Mouse (Mus musculus): ENCODE results near the gene Rnase10.
"Not testable (repeated sequence)": the region's sequence is repeated elsewhere in the genome, so short reads cannot be mapped to it uniquely, and the experiment has no call there.

Rnase10 gene

DNA sequence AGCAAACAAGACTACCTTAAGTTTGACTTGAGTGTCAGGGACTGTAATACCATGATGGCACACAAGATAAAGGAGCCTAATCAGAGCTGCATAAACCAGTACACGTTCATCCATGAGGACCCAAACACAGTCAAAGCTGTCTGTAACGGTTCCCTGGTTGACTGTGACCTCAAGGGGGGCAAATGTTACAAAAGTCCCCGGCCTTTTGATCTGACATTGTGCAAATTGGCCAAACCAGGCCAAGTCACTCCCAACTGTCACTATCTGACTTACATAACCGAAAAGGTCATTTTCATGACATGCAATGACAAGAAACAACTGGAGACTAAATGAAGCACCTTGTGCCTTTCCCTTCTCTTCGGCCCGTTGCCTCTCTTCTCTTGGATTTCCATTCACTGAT lies 2.0 kb downstream of the Rnase10 start:
- DNase-seq (ENCODE audit: low spot score in 2 of 2), result no peak

DNA sequence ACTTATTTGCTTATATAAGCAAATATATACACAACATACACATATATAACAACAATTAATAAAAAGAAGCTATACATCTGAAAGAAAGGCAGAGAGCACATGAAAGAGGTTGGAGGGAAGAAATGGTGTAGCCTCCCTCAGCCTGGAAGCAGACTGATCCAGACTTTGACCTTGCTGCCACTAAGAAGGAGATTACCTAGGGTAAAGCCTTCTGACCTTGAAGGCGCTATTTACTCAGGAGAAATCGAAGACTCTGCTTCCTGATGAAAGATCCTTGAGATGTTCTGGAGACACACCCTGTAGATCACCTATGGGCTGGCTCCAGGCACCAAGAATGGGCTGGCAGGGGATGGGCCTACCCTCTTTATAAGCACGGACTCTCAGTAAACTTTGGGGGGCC lies 7.2 kb downstream of the Rnase10 start:
- not testable (repeated sequence) for DNase-seq (ENCODE audit: low spot score in 2 of 2)

DNA sequence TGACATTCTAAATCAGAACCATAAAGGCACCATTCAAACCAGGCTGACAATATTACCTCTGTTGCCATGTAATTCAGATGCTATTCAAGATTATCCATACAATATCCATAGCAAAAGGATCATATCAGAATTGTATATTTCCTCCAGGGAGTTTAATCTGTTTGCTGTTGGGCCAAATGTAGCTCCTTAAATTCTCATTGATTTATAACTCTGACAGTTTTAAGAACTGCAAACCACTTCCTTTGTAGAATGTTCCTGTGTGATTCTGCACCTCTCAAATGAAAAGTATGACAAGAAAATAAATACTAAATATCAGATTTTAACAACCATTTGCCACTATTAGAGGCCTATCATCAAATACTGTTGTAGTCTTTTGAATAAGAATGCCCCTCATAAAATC lies 8.2 kb downstream of the Rnase10 start:
- DNase-seq (ENCODE audit: low spot score in 2 of 2), result no peak

DNA sequence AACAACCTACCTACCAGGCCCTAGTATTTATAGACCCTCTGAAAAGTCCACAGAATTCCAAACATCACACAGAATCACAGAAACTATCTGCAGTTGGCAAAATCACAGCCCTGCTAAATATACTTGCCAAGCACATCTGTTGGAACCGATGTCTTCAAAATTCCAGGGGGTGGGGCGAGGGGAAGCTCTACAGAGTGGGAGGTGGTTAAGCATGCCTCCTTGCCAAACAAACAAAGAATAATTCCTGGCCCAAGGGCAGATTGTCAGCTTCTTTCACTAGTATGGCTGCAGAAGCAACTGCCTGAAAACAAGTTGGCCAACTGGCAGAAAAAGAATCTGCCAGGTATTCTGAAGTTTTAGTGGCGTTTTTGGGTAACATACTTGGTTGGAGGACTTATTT lies 9.7 kb downstream of the Rnase10 start:
- DNase-seq (ENCODE audit: low spot score in 2 of 2), result no peak

DNA sequence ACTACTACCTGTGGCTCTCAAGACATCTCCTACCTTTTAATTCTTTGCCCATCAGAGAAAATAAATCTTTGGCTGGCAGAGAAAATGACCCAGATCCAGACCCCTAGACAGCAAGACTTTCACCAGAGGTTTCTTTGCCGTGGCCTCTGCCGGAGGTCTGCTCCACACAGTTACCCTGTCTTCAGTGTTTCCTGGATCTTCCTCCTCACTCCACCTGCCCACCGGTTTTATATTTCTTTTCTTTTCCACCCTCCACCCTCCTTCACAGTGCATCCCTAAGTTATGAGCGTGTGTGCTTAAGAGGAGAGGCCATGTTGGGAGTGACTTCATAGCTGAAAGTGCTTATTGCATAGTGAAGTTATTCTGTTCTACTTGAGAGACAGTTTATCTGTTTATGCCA lies 15.9 kb downstream of the Rnase10 start:
- no peak for DNase-seq (ENCODE audit: low spot score in 2 of 2)

DNA sequence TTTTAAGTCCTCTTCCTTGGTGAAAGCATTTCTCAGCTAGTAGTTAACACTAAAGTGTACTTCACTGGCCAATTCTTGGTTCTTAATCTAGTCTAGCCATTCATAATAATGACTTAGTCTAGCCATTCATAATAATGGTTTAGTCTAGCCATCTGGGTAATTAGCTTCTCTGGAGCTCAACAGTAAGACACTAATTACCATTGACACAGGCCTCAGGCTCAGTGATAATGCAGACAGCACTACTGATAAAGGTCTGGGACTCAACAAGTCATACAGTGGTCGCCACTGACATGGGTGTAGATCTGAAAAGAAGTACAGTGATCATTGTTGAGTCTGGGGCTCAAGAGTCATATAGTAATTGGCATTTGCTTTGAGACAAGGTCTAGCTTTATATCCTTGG lies 17.3 kb downstream of the Rnase10 start:
- no peak for DNase-seq (ENCODE audit: low spot score in 2 of 2)

DNA sequence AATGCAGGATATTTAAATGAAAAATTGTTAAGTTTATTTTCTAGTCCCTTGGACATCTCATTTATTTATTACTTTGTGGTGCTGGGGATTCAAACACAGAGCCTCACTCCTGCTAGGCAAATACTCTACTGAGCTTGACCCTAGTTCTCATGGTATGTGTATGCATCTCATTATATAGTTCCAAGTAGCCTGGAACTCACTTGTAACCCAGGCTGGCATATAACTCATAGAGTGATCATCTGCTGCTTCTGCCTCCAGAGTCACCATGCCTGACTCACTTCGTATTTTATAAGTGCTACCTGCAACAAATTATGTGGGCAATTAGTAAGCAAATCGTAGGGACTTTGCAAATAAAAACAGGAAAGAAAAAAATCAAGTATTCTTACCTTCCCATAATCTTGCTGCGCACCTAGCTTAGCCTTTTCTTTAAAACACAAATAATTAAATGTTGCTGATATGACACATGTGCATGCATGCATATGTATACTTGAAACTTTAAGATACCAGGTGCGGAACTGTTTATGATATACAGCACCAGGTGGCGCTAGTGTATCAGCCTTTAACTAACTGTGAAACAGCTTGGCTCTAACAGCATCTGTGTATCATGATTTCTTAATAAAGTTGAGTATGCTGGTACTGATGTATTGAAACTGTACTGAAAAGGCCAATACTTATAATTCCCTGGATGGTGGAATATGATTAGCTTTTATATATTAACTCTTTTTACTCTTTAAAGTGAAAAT lies 19.0 kb downstream of the Rnase10 start:
- peak; percentile 67 to 77 for DNase-seq (ENCODE audit: low spot score in 2 of 2)

DNA sequence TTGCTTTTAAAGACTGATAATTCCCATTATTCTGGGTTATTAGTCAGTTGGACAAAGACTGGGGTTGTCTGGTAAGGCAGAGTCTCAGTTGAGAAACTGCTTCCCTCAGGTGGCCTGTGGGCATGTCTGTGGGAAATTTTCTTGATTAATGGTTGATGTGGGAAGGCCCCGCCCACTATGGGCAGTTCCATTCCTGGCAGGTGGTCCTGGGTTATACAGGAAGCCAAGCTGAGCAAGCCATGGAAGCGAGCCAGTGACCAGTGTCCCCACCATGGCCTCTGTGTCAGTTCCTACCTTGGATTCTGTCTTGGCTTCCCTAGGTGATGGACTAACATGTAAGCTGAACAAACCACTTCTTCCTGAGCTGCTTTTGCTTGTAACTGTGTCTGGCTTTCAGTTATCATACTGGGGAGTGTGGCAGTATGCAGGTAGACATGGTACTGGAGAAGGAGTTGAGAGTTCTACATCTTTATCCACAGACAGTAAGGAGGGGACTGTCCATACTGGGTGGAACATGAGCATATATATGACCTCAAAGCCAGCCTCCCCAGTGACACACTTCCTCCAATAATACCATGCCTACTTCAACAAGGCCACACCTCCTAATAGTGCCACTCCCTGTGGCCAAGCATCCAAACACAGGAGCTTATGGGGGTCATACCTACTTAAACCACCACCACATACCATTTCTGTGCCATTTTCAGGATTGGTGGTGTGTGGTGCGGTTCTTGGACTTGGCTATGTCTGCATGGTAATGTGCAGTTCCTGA lies 20.0 kb downstream of the Rnase10 start:
- DNase-seq (ENCODE audit: low spot score in 2 of 2), result no peak

DNA sequence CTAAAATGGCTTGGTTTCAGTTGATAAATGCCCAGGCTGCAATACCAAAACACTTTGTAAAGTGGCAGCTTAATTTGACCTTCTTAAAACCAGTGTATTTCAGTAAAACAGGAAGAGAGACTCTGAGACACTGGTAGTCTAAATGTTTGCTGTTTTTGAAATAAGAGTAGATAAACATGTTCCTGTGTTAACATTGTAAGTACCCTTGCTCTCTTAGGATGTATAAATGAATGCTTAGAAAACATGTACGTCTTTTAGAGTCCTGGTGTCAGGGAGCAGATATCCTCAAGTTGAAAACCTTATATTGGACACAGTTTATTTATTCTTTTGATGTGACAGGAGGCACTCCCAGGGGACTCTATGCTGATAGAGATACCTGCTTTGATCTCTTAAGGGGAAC lies 27.7 kb downstream of the Rnase10 start:
- no peak for DNase-seq (ENCODE audit: low spot score in 2 of 2)

DNA sequence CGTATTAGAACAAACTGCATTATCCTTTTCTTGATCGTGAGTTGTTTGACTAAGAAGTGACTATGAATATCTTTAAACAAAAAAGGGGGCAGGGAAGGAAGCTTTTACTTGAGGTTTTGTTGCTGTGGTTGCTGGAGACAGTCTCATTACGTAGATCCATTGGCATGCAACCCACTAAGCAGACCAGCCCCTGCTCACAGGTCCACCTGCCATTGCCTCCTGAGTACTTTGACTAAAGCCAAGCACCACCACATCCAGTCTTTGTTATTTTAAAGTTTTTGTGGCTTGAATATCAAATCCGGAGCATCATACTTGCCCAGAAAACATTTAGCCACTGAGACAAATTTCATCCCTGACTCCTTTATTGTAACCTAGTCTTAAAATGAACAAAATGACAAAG lies 28.7 kb downstream of the Rnase10 start:
- DNase-seq (ENCODE audit: low spot score in 2 of 2), result no peak

DNA sequence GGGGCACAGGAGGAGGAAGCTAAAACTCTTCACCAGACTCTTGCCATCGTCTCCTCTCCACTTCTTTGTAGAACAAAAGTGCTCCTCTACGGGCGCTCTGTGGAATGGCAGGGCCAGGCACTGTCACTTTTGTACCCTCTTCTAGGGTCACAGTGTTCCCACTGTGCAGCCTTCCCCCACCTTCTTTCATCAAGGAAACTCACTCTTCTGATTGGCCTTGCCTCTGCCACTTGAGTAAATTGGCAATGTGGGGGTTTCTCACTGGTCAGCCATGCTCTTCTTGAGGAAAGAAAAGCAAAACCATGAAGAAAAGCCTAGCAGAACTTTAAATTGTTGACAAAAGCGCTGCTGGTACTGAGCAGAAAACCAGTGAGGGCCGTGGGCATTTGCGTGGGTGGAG lies 34.2 kb downstream of the Rnase10 start, which contains the start of gene Rnase9:
Gene Rnase9 (minus strand): TSS at position 101 of the 400 bp plus-strand sequence.
- no peak for DNase-seq (ENCODE audit: low spot score in 2 of 2)

DNA sequence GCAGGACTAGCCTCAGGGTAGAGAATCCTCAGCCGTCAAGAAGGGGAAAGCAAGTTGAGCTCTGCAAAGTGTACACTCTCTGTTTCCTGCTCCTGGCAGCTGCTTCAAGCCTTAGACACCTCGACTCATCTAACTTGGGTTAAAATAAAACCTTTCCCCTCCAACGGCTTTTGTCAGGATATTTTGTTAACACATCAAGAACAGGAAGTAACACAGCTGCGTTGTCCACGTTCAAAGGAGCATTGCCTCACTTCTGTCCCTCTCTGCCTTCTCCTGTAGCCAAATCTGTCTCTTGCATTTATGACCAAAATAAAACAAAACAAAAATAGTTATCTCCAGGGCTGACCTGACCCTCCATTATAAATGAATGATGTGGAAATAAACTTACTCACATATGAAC lies 40.3 kb downstream of the Rnase10 start:
- no peak for DNase-seq (ENCODE audit: low spot score in 2 of 2)

DNA sequence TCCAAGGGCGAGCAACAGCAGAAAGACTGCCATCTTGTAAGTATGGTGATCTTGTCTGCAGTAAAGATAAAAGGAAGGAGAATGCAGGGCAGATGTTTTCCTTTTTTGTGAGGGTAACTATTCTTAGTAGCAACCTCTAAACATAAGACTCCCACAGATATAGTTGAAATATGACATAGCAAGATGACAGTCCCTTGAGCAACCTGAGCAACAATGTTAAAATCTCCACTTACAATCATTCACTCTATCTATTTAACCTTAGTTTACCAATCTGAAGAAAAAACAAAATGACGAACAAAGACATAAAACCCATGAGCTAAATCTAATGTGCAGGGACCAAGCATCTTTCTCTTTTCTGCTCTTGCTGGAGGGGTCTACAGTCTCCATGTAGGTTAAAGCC lies 42.5 kb downstream of the Rnase10 start, which contains the start of gene Rnase11:
Gene Rnase11 (minus strand): TSS at position 101 of the 400 bp plus-strand sequence.
- no peak for DNase-seq (ENCODE audit: low spot score in 2 of 2)

DNA sequence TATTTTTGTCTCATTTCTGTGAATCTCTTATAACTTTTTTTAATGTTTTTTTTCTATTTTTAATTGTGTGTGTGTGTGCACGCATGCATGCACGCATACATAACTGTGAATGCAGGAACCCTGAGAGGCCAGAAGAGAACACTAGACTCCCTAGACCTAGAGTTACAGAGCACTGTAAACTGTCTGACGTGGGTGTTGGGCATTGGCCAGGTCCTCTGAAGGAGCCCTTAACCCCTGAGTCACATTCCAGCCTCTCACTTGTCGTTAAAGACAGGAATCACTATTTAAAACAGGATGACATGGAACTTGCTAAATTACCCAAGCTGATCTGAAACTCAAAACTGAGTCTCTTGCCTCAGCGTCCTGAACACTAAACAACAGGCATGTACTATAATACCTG lies 44.4 kb downstream of the Rnase10 start:
- no peak for DNase-seq (ENCODE audit: low spot score in 2 of 2)

DNA sequence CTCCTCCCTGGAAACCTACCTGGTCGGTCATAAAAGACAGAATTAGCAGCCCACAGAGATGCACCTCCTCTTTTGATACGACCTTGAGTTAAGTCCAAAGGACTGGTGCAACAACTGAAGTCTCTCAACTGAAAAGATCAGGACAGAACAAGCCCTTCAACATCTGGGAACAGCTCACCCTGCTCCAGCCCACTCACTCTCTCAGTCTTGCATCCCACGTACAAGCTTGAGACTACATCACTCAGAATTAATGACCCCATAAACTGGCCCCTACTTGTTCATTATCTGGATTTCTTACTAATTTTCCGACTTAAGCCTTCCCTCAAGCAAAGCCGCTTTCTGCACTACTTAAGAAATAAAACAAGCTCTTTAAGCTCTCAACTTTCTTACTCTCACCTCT lies 45.6 kb downstream of the Rnase10 start:
- no peak for DNase-seq (ENCODE audit: low spot score in 2 of 2)

DNA sequence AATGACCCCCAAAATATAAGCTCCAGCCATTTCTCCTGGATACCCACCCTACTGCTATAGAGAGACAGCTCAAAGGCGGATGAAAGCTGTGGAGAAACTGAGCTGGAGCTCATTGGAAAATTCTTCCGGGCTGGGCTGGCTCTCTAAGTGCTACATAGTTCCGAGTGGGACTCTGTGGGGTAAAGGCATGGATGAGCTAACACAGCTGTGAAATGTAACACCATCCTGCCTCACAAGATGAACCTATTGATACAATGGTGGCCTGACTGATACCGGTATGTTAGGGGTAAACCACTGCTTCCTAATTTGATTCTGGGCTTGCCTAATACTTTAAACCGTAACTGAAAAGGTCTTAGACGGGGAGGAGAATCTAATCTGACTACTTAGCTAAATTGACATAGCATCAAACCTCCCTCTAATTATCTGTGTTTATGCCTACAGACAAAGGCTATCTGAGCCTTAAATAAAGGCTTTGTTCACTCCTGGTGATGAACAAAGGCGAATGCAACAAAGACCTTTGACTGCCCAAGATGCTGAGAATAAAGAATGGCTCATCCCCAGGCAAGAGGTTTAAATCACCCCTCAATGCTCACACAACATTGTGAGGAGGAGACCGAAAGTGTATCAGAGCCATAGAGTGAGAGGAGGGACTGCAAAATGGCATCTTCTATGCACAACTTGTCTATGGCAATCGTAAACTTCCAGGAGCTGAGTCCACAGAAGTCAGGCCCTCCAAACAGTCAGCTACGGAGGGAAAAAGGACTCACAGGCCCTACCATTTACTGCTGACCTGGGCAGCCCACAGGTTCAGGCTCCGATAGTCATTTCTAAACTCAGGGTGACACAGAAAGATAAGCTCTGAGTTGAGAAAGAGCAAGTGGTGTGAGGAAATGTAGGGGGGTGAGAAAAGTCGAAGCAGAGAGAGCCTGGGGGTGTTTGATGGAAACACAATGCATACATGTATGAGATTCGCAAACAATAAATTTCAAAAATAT lies 47.0 kb downstream of the Rnase10 start:
- DNase-seq (ENCODE audit: low spot score in 2 of 2), result no peak

DNA sequence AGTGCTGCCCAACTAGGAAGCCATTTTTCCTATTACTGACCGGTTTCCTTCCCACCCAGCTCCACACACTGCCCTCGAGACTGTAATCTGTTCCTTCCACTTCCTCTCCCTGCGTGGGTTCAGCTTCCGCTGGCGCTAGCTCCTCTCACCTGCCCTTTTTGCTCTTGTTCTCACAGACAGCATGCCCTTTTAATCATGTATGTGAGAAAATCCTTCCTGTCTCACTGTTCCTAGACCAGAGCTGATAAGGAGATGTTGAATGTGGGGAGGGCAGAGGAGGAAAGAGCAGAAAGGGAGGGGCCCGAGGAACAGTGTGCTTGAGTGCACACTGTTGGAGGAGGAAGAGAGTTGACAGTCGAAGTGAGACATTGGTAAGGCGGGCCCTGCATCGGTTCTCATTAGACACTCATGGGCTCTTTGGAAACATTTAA lies 49.9 kb downstream of the Rnase10 start, which contains the start of gene Rnase12:
Gene Rnase12 (minus strand): TSS at position 261 of the 431 bp plus-strand sequence.
- no peak for DNase-seq (ENCODE audit: low spot score in 2 of 2)

Measured in natural killer cell, adult 2 months (primary cell).